Mouse (Mus musculus): Measurements from ENCODE around the gene Pfdn6. TPM values are rescaled to one million over a fixed set of nuclear protein-coding genes. Genes with fewer than 3 reads are reported as not detected.
"Not testable (repeated sequence)": the region's sequence is repeated elsewhere in the genome, so short reads cannot be mapped to it uniquely, and the experiment has no call there.

Pfdn6 gene
- 75.9 and 89.6 TPM in 2 replicates for polyA plus RNA-seq (2011; ENCODE audit: insufficient read depth, insufficient read length, low replicate concordance, missing spikeins)

DNA sequence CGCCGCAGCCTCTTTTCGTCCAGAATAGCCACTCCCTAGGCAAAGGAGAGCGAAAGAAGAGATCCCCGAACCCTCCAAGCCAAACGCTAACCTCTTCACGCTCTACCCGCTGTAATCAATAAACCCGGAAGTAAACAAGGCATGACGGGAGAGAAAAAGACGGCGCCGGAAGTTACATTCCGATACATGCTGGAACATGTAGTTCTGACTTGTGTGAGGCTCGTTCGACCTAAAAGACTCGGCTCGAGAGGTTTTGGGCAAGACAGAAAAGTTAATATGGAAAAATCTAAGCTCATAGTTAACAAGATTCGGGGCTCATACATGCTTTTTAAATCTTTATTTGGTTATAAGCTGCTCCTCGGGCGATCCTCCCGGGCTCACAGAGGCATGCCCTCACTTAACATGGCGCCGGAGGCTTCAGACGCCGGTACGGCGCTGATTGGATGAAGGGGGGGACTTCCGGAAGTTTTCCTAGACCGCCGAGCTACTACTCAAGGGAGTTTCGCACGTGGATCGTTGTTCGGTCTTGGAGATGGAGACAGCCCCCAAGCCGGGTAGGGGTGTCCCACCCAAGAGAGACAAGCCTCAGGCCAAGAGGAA, at the start of gene Pfdn6, which contains the start of gene Wdr46:
TSS of gene Pfdn6 (minus strand) at position 138 of the 600 bp plus-strand sequence.
TSS of gene Wdr46 (plus strand) at position 455 of the 600 bp plus-strand sequence.
- no peak for TF ChIP-seq POLR2A (IDR thresholded peaks at IDR 0.05; ENCODE audit: borderline replicate concordance, control insufficient read depth, low read depth, low read length)
- TF ChIP-seq CTCF (IDR thresholded peaks at IDR 0.05; ENCODE audit: control insufficient read depth, insufficient read depth, low read length), result no peak
- Histone ChIP-seq H3K4me1 (ENCODE audit: control insufficient read depth, insufficient read depth, low read length) (no peaks in the 10 kb centered on the region; the same call in 1 of the 2 replicates), H3K4me3 (replicated peaks; ENCODE audit: control insufficient read depth, low read depth, low read length) (peak within 1 kb of the TSS; percentile 97), H3K27ac (ENCODE audit: control insufficient read depth, insufficient read depth, low read depth, low read length, poor library complexity) (peak within 1 kb of the TSS; percentile 7)
- WGBS, result under 1% methylated on average over 36 of the region's 36 CpGs

GRCm38 (mm10) chr17:33982136-33982535, 42.0 kb upstream of the Pfdn6 start:
- TF ChIP-seq CTCF (IDR thresholded peaks at IDR 0.05; ENCODE audit: control insufficient read depth, insufficient read depth, low read length), result peak; percentile 74
- H3K4me1 ChIP-seq (ENCODE audit: control insufficient read depth, insufficient read depth, low read length); H3K4me3 ChIP-seq (replicated peaks; ENCODE audit: control insufficient read depth, low read depth, low read length); H3K27ac ChIP-seq (ENCODE audit: control insufficient read depth, insufficient read depth, low read depth, low read length, poor library complexity): not testable (repeated sequence)
- 9% methylated on average over 8 of the region's 8 CpGs for WGBS

DNA sequence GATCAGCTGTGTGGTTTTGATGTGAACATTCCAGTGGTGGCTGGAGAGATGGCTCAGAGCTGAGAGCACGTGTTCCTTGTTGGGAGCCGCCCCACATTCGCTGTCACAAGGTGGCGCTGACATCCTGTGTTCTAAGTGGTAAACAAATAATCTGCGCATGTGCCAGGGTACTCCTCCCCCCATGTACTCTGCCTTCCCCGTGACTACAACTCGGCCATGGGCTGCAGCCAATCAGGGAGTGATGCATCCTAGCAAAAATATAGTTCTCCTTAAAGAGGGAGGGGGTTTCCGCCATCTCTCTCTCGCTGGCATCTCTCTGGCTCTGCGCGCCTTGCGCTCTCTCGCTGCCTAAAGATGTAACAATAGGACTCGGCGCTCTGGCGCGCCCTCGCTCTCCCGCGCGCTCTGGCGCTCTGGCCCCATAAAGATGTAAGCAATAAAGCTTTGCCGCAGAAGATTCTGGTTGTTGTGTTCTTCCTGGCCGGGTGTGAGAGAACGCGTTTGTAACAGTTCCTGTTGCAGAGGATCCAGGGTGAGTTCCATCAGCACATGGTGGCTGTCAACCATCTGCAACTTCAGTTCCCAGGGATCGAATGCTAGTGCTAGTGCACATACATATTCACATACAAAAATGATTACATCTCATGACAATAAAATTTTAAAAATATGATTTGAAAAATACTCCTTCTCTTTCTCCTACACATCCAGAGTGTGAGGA, 41.2 kb upstream of the Pfdn6 start:
- Histone ChIP-seq H3K27ac (ENCODE audit: control insufficient read depth, insufficient read depth, low read depth, low read length, poor library complexity) (peak overlapping the region; percentile 87), H3K4me3 (replicated peaks; ENCODE audit: control insufficient read depth, low read depth, low read length) (peak overlapping the region; percentile 68)
- TF ChIP-seq POLR2A (IDR thresholded peaks at IDR 0.05; ENCODE audit: borderline replicate concordance, control insufficient read depth, low read depth, low read length), result peak; percentile 45; the same call in 1 of the 2 replicates
- TF ChIP-seq CTCF (IDR thresholded peaks at IDR 0.05; ENCODE audit: control insufficient read depth, insufficient read depth, low read length), result peak; percentile 53
- 1% methylated on average over 27 of the region's 27 CpGs for WGBS
- not testable (repeated sequence) for H3K4me1 ChIP-seq (ENCODE audit: control insufficient read depth, insufficient read depth, low read length)

DNA sequence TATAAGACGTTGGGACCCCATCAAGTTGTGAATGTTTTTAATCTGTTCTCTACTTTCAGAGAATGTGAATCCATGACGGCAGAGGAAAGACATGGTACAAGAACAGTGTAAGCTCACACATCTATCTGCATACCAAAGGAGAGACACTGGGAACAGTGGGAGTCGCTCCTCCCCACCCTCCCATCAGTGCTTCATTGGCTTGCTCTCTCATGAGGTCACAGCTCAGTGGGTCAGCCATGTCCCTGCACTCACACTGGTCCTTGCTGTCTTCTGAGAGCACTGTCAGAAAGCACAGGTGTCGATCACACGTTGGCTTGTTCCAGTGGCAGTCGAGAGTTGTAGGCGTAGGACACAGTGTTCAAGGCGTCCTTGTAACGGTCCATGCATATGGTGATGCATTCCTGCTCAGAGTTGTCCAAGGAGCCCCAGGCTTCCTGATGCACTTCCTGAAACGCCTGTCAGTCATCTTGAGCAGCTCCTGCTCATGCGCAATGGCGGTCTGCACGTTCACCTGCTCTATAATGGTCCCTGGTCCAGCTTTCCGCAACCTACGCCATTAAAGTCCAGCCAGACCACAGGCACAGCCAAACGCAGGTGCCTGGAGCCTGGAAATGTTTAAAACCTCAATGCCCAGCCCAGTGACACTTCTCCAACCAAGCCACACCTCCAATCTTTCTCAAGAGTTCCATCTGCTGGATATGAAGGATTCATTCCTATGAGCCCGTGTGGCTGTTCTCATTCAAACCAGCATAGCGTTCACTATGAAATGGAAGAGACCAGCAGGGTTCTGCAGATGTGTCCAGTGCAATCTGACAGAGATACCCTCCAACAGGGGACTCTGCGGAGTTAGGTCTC, 40.3 kb upstream of the Pfdn6 start:
- TF ChIP-seq POLR2A (IDR thresholded peaks at IDR 0.05; ENCODE audit: borderline replicate concordance, control insufficient read depth, low read depth, low read length), result no peak
- TF ChIP-seq CTCF (IDR thresholded peaks at IDR 0.05; ENCODE audit: control insufficient read depth, insufficient read depth, low read length), result no peak
- no peak overlapping the region for H3K4me3 ChIP-seq (replicated peaks; ENCODE audit: control insufficient read depth, low read depth, low read length)
- H3K4me1 ChIP-seq (ENCODE audit: control insufficient read depth, insufficient read depth, low read length), result peaks cover 6% of the 10 kb centered on the region
- 74% methylated on average over 19 of the region's 19 CpGs for WGBS
- H3K27ac ChIP-seq (ENCODE audit: control insufficient read depth, insufficient read depth, low read depth, low read length, poor library complexity), result peak overlapping the region; percentile 60

DNA sequence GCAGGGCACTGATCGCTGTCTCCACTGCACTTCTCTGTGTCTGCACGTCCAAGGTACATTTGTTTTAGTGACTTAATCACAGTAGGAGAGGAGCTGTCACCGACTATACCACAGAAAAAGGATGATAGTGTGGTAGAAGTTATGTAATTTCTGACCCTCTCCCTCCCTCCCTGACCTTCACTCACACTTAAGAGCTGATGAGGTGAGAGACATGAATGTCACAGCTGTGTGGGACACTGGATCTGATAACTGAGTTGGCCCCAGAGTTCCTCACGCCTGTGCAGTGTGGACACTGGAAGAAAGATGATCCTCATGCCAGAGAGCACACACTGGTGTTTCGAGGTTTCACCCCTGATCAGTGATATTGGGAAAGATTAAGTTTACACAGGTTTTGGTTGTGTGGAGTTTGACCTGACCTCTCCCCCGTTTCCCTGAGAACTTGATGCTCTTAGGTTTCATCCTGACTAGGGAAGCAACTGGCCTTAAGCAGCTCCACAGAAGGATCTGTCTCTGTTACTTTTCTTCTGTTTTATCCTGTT, 39.4 kb upstream of the Pfdn6 start:
- H3K4me1 ChIP-seq (ENCODE audit: control insufficient read depth, insufficient read depth, low read length), result peaks cover 6% of the 10 kb centered on the region
- 56% methylated on average over 6 of the region's 6 CpGs for WGBS
- H3K4me3 ChIP-seq (replicated peaks; ENCODE audit: control insufficient read depth, low read depth, low read length), result no peak overlapping the region
- TF ChIP-seq CTCF (IDR thresholded peaks at IDR 0.05; ENCODE audit: control insufficient read depth, insufficient read depth, low read length) (no peak), POLR2A (IDR thresholded peaks at IDR 0.05; ENCODE audit: borderline replicate concordance, control insufficient read depth, low read depth, low read length) (no peak)
- peak overlapping the region; percentile 93 for H3K27ac ChIP-seq (ENCODE audit: control insufficient read depth, insufficient read depth, low read depth, low read length, poor library complexity)

- H3K27ac ChIP-seq (ENCODE audit: control insufficient read depth, insufficient read depth, low read depth, low read length, poor library complexity), result peak overlapping the region; percentile 93
Measured at GRCm38 (mm10) chr17:33978631-33979031, 38.5 kb upstream of the Pfdn6 start.

DNA sequence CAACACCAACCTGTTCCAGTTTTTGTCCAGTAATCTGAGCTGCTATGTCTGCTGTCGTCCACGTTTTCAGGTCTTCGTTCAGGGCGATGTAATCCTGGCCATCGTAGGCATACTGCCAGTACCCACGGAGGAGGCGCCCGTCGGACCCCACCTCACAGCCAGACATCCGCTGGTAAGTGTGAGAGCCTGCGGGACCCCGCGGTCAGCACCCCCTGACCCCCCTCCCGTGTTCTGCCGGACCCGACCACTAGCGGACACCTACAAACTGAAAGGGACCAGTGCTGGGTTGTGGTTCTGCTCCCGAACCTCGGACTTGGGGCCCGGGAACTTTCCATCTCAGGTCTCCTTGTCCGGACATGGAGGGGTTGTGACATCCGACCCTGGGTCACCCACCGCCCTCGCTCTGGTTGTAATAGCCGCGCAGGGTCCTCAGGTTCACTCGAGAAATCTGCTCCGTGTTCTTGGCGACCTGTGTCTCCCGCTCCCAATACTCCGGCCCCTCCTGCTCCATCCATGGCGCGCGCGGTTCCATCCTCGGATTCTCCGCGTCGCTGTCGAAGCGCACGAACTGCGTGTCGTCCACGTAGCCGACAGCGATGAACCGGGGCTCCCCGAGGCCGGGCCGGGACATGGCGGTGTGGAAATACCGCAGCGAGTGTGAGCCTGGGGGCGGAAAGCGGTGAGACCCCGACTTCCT, 37.9 kb upstream of the Pfdn6 start:
- H3K4me1 ChIP-seq (ENCODE audit: control insufficient read depth, insufficient read depth, low read length), result peaks cover 6% of the 10 kb centered on the region
- TF ChIP-seq POLR2A (IDR thresholded peaks at IDR 0.05; ENCODE audit: borderline replicate concordance, control insufficient read depth, low read depth, low read length) (0 out of 2 replicates have a peak, but pooled peaks have one; percentile 11), CTCF (IDR thresholded peaks at IDR 0.05; ENCODE audit: control insufficient read depth, insufficient read depth, low read length) (no peak)
- 6% methylated on average over 57 of the region's 57 CpGs for WGBS
- peak overlapping the region; percentile 93 for H3K27ac ChIP-seq (ENCODE audit: control insufficient read depth, insufficient read depth, low read depth, low read length, poor library complexity)
- peak overlapping the region; percentile 63 for H3K4me3 ChIP-seq (replicated peaks; ENCODE audit: control insufficient read depth, low read depth, low read length)

More at GRCm38 (mm10) chr17:33978631-33979031, 38.5 kb upstream of the Pfdn6 start:
- no peak for TF ChIP-seq CTCF (IDR thresholded peaks at IDR 0.05; ENCODE audit: control insufficient read depth, insufficient read depth, low read length)
- peak; percentile 90 for TF ChIP-seq POLR2A (IDR thresholded peaks at IDR 0.05; ENCODE audit: borderline replicate concordance, control insufficient read depth, low read depth, low read length)
- WGBS, result 0% methylated on average over 17 of the region's 17 CpGs
- peak overlapping the region; percentile 63 for H3K4me3 ChIP-seq (replicated peaks; ENCODE audit: control insufficient read depth, low read depth, low read length)
- peaks cover 6% of the 10 kb centered on the region for H3K4me1 ChIP-seq (ENCODE audit: control insufficient read depth, insufficient read depth, low read length)
